Mouse (Mus musculus): ENCODE results near the gene Phldb1. TPM values are rescaled to one million over a fixed set of nuclear protein-coding genes. Genes with fewer than 3 reads are reported as not detected.
"Not testable (repeated sequence)": the region's sequence is repeated elsewhere in the genome, so short reads cannot be mapped to it uniquely, and the experiment has no call there.

Phldb1 gene
- total RNA-seq, 1 experiment from 2014 or later: not detected

DNA sequence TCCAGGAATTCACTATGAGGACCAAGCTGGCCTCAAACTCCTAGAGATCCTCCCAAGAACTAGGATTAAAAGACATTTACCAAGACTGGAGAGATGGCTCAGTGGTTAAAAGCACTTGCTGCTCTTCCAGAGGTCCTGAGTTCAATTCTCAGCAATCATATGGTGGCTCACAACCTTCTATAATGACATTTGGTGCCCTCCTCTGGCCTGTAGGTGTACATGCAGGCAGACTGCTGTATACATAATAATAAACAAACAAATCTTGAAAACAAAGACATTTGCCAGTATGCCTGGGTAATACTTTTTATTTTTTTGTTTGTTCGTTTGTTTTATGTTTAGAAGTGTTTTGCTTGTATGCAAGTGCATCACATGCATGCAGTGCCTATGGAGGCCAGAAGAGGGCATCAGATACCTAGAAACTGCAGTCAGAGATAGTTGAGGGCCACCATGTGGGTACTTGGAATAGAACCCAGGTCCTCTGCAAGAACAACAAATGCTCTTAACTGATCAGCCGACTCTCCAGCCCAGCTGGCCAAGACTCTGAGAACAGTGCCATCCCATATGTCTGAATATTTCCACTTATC is 56.6 kb downstream of the Phldb1 start:
- ATAC-seq (ENCODE audit: extremely low read depth, insufficient number of reproducible peaks, low FRiP score, poor library complexity, severe bottlenecking): no peak

DNA sequence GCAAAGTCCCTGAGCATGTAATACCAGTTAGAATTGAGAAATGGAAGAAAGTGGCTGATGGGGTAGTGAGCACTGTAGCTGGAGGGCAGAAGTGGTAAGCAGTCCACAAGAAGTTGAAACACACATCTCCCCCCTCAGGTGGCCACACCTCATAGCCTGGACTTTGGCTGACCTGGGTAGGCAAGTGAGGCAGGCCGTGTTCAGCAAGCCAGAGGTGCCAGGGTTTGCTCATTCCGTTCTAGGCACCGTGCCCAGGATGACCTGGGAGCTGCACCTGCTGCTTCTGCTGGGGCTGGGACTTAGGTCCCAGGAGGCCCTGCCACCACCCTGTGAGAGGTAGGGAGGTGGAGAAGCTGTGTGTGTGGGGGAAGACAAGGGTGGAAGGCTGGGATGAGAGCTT is 62.0 kb downstream of the Phldb1 start, which contains the start of gene Treh:
TSS of gene Treh (plus strand) at position 229 of the 400 bp plus-strand sequence.
- no peak for ATAC-seq (ENCODE audit: extremely low read depth, insufficient number of reproducible peaks, low FRiP score, poor library complexity, severe bottlenecking)

GRCm38 (mm10) chr9:44672291-44672865 is 62.6 kb downstream of the Phldb1 start:
- no peak for ATAC-seq (ENCODE audit: extremely low read depth, insufficient number of reproducible peaks, low FRiP score, poor library complexity, severe bottlenecking)

- ATAC-seq (ENCODE audit: extremely low read depth, insufficient number of reproducible peaks, low FRiP score, poor library complexity, severe bottlenecking): no peak
Measured at GRCm38 (mm10) chr9:44671416-44671815, 63.6 kb downstream of the Phldb1 start.

DNA sequence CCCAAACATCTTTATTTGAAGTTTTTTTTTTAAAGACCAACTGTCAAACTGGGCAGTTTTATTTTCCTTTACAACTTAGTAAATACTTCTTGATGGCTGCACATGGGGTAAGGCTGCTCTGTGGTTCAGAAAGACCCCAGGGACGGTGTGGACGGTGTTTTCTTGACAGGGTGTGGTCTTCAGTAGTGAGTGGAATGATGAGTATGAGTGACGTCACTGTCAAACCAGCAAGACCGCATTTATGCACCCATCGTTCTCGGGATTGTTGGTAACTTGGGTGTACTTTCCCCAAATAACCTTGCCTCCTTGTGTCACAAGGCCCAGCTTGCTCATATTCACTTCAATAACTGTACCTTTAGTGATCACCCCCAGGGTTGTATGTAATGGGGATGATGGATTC is 71.3 kb downstream of the Phldb1 start:
- ATAC-seq (ENCODE audit: extremely low read depth, insufficient number of reproducible peaks, low FRiP score, poor library complexity, severe bottlenecking): no peak

- peak; percentile 52 for ATAC-seq (ENCODE audit: extremely low read depth, insufficient number of reproducible peaks, low FRiP score, poor library complexity, severe bottlenecking)
Measured at GRCm38 (mm10) chr9:44655098-44656066, 79.6 kb downstream of the Phldb1 start.

DNA sequence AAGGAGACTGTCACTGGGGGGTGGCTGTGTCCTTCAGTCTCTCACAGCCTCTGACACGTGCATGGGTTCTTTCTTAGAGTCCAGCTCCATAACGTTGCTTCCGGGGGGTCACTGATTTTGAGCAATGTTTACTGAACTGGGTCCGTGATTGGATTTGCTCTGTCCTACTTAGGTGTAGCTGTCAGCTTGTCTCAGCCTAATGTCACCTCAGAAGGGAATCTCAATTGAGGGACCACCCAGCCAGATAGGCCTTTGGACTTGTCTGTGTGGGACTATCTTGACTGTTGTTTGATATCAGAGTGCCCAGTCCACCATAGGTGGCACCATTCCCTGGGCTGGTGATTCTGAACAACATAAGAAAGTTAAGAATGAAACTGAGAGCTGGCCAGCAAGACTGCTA is 81.1 kb downstream of the Phldb1 start:
- ATAC-seq (ENCODE audit: extremely low read depth, insufficient number of reproducible peaks, low FRiP score, poor library complexity, severe bottlenecking): no peak

- ATAC-seq (ENCODE audit: extremely low read depth, insufficient number of reproducible peaks, low FRiP score, poor library complexity, severe bottlenecking): peak; percentile 75
Measured at GRCm38 (mm10) chr9:44652027-44652426, 83.0 kb downstream of the Phldb1 start.

GRCm38 (mm10) chr9:44648881-44649281 is 86.1 kb downstream of the Phldb1 start:
- no peak for ATAC-seq (ENCODE audit: extremely low read depth, insufficient number of reproducible peaks, low FRiP score, poor library complexity, severe bottlenecking)

- ATAC-seq (ENCODE audit: extremely low read depth, insufficient number of reproducible peaks, low FRiP score, poor library complexity, severe bottlenecking): no peak
Measured at GRCm38 (mm10) chr9:44647656-44648055, 87.3 kb downstream of the Phldb1 start.

GRCm38 (mm10) chr9:44647026-44647425 is 88.0 kb downstream of the Phldb1 start:
- no peak for ATAC-seq (ENCODE audit: extremely low read depth, insufficient number of reproducible peaks, low FRiP score, poor library complexity, severe bottlenecking)

DNA sequence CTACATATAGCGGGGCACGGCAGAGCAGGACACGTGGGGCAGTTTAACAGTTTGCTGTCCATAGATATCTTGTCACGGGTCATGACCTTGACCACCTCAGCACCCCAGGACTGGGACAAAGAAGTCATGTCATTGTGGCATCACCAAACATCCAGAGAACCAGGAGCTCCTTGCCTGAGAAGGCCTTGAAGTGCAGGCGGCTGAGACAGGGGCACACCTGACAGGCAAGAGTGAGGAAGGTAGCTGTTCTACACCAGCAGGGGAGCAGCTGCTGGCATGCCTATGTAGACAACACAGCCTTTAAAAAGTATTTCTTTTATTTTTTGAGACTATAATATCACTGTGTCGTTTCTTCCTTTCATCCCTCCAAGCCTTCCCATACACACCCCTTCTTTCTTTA is 88.6 kb downstream of the Phldb1 start:
- peak; percentile 17; the same call in 1 of the 2 replicates for ATAC-seq (ENCODE audit: extremely low read depth, insufficient number of reproducible peaks, low FRiP score, poor library complexity, severe bottlenecking)

DNA sequence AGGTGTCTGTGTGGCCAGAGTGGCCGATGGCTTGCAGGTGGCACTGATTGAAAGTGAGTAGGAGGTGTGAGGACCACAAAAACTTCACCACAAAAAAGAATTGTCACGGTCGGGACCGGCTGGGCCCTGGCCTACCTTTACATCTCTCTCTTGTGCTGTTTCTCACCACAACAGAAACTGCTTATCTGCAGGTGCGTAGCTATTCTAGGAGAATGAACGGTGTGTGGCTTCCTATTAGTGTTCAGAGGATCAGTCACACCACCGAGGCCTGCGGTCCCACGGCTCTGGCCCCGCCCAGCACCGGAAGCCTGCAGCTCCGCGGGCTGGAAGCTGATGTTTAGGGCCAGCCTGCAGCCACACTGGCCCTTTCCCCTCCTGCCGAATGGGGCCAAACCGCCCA is 89.1 kb downstream of the Phldb1 start:
- ATAC-seq (ENCODE audit: extremely low read depth, insufficient number of reproducible peaks, low FRiP score, poor library complexity, severe bottlenecking): peak; percentile 70

GRCm38 (mm10) chr9:44645481-44645880 is 89.5 kb downstream of the Phldb1 start:
- ATAC-seq (ENCODE audit: extremely low read depth, insufficient number of reproducible peaks, low FRiP score, poor library complexity, severe bottlenecking): 0 out of 2 replicates have a peak, but pooled peaks have one; percentile 4

DNA sequence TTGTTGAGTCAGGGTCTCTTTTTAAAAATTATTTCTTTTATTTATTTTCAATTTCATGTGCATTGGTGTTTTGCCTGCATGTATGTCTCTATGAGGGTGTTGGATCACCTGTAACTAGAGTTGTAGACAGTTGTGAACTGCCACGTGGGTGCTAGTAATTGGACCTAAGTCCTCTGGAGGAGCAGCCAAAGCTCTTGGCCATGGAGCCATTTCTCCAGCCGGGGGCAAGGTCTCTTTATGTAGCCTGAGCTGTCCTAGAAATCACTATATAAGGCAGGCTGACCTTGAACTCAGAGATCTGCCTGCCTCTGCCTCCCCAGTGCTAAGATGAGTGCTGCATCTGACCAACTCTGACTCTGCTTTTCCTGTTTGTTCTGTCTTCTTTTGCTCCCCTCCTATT is 90.8 kb downstream of the Phldb1 start:
- ATAC-seq (ENCODE audit: extremely low read depth, insufficient number of reproducible peaks, low FRiP score, poor library complexity, severe bottlenecking): no peak

- ATAC-seq (ENCODE audit: extremely low read depth, insufficient number of reproducible peaks, low FRiP score, poor library complexity, severe bottlenecking): no peak
Measured at GRCm38 (mm10) chr9:44643103-44643502, 91.9 kb downstream of the Phldb1 start.

GRCm38 (mm10) chr9:44641616-44642015 is 93.4 kb downstream of the Phldb1 start:
- no peak for ATAC-seq (ENCODE audit: extremely low read depth, insufficient number of reproducible peaks, low FRiP score, poor library complexity, severe bottlenecking)

GRCm38 (mm10) chr9:44640646-44641357 is 94.2 kb downstream of the Phldb1 start:
- no peak for ATAC-seq (ENCODE audit: extremely low read depth, insufficient number of reproducible peaks, low FRiP score, poor library complexity, severe bottlenecking)

GRCm38 (mm10) chr9:44640028-44640427 is 95.0 kb downstream of the Phldb1 start:
- not testable (repeated sequence) for ATAC-seq (ENCODE audit: extremely low read depth, insufficient number of reproducible peaks, low FRiP score, poor library complexity, severe bottlenecking)

Measured in neutrophil, adult 5-6 weeks (primary cell).